Mouse (Mus musculus) T-cell, adult 2 months (primary cell): ENCODE data around the gene Hdac9.

ENCODE experiments used
- DNase-seq: peaks from one replicate; pipeline ENCODE4 v3.0.0; 2022; ENCODE audit warnings: low spot score

Hdac9 gene

GRCm38 (mm10) chr12:34594167-34594793 lies 322.6 kb downstream of the Hdac9 start:
- no peak for DNase-seq

DNA sequence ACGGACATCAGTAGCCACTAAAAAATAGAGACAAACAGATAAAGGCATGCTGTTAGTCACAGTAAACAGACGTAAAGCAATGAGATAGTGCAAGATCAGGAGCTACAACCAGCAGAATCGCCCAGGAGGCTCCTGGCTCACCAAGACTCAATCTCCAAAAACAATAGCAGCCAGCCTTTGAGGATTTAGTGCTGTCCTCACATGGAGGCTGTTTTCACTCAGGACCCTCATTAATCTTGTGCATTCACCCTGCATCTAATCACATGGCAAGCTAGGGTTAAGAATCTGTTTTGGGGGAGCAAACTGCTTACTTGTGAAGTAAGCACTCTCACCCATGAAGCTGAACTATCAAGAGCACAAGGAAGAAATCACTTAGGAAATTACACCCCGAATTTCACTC lies 329.7 kb downstream of the Hdac9 start:
- no peak for DNase-seq

DNA sequence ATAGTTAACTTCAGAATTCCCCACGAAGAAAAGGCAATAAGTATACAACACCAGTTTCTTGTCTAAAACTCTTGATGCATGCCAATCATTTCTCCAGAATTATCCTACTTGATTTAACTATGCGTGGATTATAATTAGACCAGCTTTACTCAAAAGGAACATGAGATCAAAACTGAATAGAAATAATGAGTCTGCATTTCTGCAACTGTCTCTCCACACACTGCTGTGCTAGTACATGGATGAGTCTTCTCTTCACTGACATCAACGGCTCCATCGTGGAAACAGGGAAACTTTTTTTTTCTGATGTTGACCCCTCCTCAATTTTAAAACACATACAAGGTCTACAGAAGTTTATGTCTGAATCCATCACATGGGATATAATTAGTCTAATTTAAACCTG lies 334.4 kb downstream of the Hdac9 start:
- no peak for DNase-seq

DNA sequence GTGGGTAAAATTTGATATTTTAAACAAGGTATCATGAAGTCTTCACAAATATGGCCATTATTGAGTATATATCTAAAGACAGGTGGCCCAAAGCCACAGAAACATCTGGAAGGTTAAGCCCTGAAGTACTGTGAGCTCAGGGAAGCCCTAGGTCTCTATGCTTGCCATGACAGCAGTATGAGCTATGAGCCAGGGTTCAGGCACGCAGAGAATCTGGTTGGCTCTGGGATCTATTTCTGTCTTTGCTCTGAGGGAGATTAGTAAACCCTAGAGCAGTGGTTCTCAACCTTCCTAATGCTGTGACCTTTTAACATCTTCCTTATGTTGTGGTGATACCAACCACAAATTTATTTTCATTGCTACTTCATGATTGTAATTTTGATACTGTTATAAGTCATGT lies 337.7 kb downstream of the Hdac9 start:
- no peak for DNase-seq

GRCm38 (mm10) chr12:34571069-34571468 lies 345.8 kb downstream of the Hdac9 start:
- DNase-seq, result no peak

GRCm38 (mm10) chr12:34569472-34569871 lies 347.4 kb downstream of the Hdac9 start:
- DNase-seq, result no peak

GRCm38 (mm10) chr12:34569052-34569451 lies 347.8 kb downstream of the Hdac9 start:
- DNase-seq, result no peak

DNA sequence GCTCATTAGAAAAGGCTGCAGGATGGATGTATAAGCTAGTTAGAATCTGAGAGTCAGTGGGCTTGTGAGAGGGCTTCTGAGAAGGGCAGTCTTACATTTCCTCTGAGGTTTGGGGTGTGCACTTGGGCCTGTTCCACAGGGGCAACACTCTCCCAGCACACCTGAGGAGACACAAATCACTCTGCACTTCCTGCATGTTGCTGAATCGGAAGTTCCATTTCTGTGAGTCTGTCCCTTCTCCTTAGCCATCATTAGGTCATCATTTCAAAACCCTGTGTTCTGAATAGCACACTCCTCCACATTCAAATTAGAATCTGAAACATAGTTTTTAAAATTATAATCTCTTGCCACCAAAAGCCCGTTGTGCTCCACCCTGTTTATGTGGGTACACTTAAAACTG lies 354.6 kb downstream of the Hdac9 start:
- no peak for DNase-seq

DNA sequence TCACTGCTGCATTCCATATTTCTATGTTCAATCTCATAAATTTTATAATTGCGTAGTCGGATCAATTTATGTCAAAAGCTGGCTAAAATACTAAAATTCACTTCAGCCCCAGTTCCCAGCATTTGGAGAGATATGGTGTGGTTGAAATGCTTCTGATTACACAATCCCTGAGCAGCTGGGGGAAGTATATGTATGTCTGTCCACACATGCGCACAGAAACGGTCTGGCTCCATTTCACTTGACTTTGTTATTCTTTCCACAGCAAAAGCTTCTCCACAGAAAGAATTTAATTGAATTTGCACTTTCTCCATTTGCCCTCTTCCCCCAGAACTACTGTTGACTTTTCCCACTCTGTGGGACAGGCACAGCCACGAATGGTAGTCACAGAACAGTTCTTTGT lies 357.9 kb downstream of the Hdac9 start:
- DNase-seq, result no peak

GRCm38 (mm10) chr12:34554803-34555202 lies 362.1 kb downstream of the Hdac9 start:
- DNase-seq, result no peak

- DNase-seq, result no peak
These were observed 366.6 kb downstream of the Hdac9 start for GRCm38 (mm10) chr12:34550268-34550667.

DNA sequence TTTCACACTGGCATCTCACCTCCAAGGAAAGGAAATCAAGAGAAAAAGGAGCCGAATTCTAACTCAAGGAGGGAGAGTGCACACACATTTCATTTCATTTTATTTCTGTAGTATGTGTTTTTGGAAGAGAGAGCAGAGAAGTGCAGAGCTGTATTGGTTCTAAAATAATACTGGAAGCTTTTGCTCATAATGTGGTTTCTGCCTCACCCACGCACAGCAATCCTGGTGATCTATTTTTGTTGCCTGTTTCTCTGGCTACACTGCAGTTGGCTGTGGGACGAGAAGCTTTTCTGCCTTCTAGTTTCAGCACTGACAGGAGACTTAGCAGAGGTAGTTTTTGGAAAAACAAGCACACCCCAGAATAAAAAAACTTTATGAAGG lies 387.7 kb downstream of the Hdac9 start:
- no peak for DNase-seq

- DNase-seq, result no peak
These were observed 388.4 kb downstream of the Hdac9 start for GRCm38 (mm10) chr12:34528201-34529164.

DNA sequence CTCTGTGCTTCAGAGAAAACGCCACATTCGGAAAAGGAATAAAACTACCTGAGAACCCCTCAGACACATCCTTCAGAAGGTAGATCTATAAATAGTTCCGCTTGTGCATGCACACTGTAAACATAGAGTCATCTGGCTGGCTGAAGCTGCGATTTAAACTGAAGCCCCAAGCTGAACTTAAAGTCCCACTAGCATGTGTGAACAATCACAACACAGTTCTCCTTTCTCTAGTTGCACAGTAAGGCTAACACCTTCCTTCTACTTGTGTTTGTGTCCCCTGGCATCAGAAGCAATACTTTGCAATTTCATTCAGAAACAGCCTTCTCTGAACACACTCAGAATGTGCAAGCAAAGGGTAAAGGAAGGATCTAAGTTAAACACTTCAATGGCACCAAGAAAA lies 389.1 kb downstream of the Hdac9 start:
- no peak for DNase-seq

DNA sequence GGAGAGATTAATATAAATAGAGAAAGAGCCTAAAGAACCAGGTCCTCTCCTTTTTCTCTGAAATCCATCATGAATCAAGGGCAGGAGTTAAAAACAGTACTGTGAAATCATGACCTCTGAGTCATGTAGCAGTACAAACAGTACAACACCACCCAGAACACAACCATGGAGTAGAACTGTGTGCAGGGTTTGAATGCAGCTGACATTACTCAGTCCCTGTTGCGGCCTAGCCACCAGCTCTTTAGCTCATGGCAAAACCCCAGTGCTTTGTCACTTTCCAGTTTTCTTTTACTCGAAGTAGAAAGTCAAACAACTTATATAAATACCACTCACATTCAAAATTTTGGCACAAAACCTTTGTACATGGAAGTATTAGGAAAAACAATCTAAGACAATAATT lies 395.4 kb downstream of the Hdac9 start:
- no peak for DNase-seq

DNA sequence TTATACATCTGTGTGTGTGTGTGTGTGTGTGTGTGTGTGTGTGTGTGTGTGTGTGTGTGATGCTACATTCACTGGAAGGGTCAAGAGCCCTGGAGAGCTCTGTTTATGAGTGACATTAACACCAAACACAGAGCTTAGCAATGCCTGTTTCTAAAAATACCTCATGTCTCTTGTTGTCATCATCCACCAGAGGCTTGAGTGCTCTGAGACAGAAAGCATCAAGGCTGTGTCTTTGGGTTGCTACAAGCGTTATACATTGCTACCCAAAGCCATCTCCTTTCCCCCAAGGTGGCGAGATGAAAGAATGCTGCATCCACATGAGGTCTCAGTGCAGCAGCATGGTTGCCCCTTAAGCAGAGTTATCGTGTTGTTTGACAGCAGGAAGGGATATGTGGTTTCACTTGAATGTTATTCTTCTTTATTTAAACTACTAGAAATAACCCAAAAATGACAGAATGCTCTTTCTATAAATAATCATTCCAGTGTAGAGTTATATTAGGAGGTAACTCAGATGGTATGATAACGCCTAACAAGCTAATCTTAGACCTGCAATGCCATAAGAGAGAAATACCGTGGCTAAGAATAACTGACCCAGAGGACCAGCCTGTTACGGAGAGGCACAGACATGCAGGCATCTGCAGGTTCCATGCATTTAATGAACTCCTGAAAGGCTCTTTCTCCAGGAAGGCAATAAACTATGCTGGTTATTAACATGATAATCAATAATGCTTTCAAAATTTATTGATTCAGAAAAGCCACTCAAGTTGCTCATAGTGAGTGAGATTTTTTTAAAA lies 399.9 kb downstream of the Hdac9 start:
- no peak for DNase-seq

DNA sequence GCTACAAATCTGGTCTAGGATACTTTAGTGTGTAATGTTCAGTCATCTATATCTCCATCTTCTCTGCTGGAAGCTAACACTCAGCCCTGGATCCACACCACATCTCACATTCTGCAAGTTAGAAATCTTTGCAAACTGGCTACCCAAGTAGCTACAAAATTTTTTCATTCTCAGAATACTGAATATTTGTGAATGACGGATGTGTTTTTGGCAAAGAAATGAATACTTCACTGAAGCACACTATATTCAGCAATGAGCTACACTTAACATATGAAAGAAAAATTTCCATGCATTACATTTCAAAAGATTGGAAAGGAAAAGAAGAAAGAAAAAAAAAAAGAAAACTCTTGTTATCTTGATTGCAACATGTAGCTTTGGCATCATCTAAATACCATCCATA lies 410.6 kb downstream of the Hdac9 start:
- no peak for DNase-seq

- DNase-seq, result no peak
These were observed 417.9 kb downstream of the Hdac9 start for GRCm38 (mm10) chr12:34498751-34499626.

GRCm38 (mm10) chr12:34498331-34498730 lies 418.6 kb downstream of the Hdac9 start:
- DNase-seq, result no peak

GRCm38 (mm10) chr12:34497702-34498101 lies 419.2 kb downstream of the Hdac9 start:
- no peak for DNase-seq

DNA sequence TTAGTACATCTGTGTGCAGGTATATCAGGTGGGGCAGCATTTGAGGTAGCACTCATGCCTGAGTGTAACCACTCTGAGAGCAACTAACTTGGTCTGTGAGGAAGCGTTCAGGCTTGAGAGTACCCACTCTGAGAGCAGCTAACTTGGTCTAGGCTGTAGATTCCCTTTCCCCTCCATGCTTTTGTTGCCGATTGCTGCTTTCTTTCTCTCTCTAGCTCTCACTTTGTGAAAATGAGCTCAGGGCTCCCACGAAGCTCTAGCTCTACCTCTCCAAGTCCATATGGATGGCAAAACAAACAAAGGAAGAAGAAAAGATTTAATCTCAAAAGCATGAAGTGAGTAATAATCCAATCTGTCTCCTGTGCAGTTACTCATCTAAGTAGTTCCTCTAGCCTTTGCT lies 421.0 kb downstream of the Hdac9 start:
- DNase-seq, result no peak

- DNase-seq, result no peak
These were observed 427.3 kb downstream of the Hdac9 start for GRCm38 (mm10) chr12:34489629-34490028.
